Mouse (Mus musculus) liver, embryonic 16.5 days (tissue): ENCODE results near the gene Foxk1. TPM values are rescaled to one million over a fixed set of nuclear protein-coding genes. Genes with fewer than 3 reads are reported as not detected.

Source experiments
- ATAC-seq: fragments of 200-750 bp; cut with Nextera tagmentation; 2 replicates; pipeline ENCODE4 v1.8.0; 2017; ENCODE audit warnings: low read depth, mild to moderate bottlenecking, moderate number of reproducible peaks, moderate library complexity
- H3K27ac ChIP-seq: fragments of 300-500 bp; sonication (generic); 2 replicates; pipeline ENCODE4 v1.5.1; 2014; ENCODE audit warnings: mild to moderate bottlenecking, low read length
- H3K27me3 ChIP-seq: fragments of 300-500 bp; sonication (generic); 2 replicates; pipeline ENCODE4 v1.6.1; 2014; ENCODE audit warnings: low read depth, low read length, mixed read lengths; ENCODE audit not compliant: control insufficient read depth, insufficient read depth
- H3K36me3 ChIP-seq: fragments of 300-500 bp; sonication (generic); 2 replicates; pipeline ENCODE4 v1.6.1; 2014; ENCODE audit warnings: mild to moderate bottlenecking; ENCODE audit not compliant: control insufficient read depth, insufficient read depth
- H3K4me1 ChIP-seq: fragments of 300-500 bp; sonication (generic); 2 replicates; pipeline ENCODE4 v1.6.1; 2014; ENCODE audit warnings: low read depth, low read length, mixed read lengths; ENCODE audit not compliant: control insufficient read depth
- H3K4me2 ChIP-seq: fragments of 300-500 bp; sonication (generic); 2 replicates; pipeline ENCODE4 v1.6.1; 2014; ENCODE audit warnings: low read depth, low read length, mixed read lengths
- H3K4me3 ChIP-seq: fragments of 300-500 bp; sonication (generic); 2 replicates; pipeline ENCODE4 v1.5.1; 2014; ENCODE audit warnings: low read depth, mild to moderate bottlenecking, low read length
- H3K9ac ChIP-seq: fragments of 300-500 bp; sonication (generic); 2 replicates; pipeline ENCODE4 v1.6.1; 2014; ENCODE audit warnings: low read depth, low read length
- H3K9me3 ChIP-seq: fragments of 300-500 bp; sonication (generic); replicated peaks from 2 replicates; pipeline ENCODE4 v1.6.1; 2016; ENCODE audit warnings: low read length; ENCODE audit not compliant: control insufficient read depth
- WGBS: fragments of 180-500 bp; shearing (Covaris S2); extraction: QIAGEN DNeasy Blood & Tissue Kit; methylation state at CpG from one replicate; pipeline ENCODE4 v1.1.7; 2014; ENCODE audit not compliant: insufficient replicate concordance; 5-methylcytosine and 5-hydroxymethylcytosine counted together
- polyA plus RNA-seq: library from polyadenylated mRNA; unstranded; fragments of >200 nt; fragmentation: Nextera tagmentation; extraction: Ambion mirVana; gene quantifications from 2 replicates; pipeline ENCODE4 v1.2.1, GENCODE M21; 2015

Foxk1 gene
- polyA plus RNA-seq, 1 experiment from 2014 or later: 0.97 TPM

DNA sequence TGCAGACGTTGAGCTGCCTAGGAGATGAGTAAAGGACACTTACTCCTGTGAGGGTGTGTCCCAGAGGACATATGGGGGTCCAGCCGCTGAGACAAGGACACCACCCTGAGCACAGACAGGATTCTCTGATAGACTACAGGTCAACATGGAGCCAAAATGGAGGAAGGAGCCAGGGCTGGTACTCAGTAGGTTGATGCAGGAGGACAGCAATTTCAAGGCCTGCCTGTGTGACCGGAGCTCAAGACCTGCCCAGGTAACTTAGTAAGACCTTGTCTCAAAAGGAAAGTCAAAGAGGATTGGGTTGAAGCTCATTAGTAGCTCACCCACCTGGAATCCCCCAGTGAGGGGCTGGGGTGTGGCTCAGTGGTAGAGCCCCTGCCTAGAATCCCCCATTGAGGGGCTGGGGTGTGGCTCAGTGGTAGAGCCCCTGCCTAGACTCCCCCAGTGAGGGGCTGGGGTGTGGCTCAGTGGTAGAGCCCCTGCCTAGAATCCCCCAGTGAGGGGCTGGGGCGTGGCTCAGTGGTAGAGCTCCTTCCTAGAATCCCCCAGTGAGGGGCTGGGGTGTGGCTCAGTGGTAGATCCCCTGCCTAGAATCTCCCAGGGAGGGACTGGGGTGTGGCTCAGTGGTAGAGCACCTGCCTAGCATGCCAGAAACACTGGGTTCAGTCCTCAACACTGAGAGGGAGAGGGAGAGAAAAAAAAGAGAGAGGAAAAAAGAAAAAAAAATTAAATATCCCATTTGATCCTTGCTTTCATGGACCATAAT is 30.7 kb upstream of the Foxk1 start:
- 75% methylated on average over 4 of the region's 4 CpGs for whole genome bisulfite sequencing
- ATAC-seq: no peak
- no peaks in the 10 kb centered on the region for H3K27me3 ChIP-seq
- no peak overlapping the region for H3K4me3 ChIP-seq
- H3K27ac ChIP-seq: no peak overlapping the region
- H3K4me1 ChIP-seq: peaks cover 17% of the 10 kb centered on the region
- H3K36me3 ChIP-seq: no peaks in the 10 kb centered on the region
- no peaks in the 10 kb centered on the region for H3K9me3 ChIP-seq
- no peak overlapping the region for H3K4me2 ChIP-seq
- H3K9ac ChIP-seq: no peak overlapping the region

DNA sequence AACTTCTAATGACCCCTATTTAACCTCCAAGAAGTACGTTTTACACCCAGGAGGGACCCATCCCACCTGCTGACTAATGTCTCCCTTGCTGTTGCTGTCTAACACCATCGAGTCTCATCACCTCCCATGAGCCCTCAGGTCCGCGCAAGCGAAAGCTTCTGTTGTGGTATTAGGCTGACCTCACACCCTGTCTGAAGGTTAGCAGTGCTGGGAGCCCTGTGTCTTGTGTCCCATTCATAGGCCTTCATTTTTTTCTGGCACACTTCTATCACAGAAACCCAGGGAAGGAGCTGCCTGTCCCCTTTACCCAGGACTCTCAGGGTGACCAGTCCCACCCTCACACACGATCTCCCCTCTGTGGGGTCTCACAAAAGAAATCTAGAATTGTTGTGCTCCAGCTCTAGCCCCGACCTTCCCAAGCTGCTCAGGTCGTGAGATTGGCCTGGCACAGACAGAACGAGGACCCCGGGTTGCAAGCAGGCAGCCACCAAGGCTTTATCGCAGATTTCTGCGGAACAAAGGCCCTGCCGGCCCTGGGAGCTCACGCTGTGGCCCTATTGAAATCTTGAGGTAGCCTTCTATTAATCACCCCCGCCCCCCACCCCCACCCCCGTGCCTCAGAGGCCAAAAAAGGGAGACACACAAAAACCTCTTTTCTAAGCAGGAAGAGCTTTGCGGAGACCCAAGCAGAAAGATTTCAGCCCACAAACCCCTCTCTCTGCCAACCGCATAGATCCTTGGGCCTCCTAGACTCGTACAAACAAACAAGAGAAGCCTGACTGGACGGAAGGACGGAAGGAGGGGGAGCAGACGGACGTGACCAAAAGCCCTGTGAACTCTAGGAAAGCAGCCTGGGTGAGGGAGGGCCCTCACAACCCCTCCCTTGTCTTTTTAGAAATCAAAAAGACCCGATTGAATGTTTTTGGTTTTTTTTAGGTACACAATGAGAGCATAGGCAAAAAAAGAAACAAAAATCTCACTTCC is 29.8 kb upstream of the Foxk1 start:
- Histone ChIP-seq H3K4me2 (0 out of 2 replicates have a peak overlapping the region, but pooled peaks have one; percentile 9), H3K27ac (0 out of 2 replicates have a peak overlapping the region, but pooled peaks have one; percentile 12), H3K9me3 (no peaks in the 10 kb centered on the region), H3K27me3 (no peaks in the 10 kb centered on the region), H3K4me1 (peaks cover 16% of the 10 kb centered on the region), H3K9ac (no peak overlapping the region), H3K4me3 (no peak overlapping the region), H3K36me3 (no peaks in the 10 kb centered on the region)
- no peak for ATAC-seq
- 15% methylated on average over 24 of the region's 24 CpGs for WGBS

DNA sequence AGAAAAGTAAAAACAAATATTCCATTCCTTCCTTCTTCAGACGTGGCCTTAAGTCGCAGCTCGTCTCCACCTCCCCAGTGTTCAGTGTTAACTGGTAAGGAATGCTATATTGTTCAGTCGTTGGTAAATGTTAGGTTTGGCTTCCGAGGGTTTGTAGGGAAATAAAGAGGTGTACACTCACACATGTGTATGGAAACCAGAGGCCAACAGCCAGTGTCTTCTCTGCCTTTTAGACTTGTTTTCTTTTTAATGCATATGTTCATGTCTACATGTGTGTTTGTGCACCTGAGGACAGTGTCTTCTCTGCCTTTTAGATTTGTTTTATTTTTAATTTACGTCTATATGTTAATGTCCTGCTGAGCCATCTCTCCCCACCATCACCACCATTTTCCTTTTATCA is 29.1 kb upstream of the Foxk1 start:
- no peak overlapping the region for H3K9ac ChIP-seq
- 37% methylated on average over 6 of the region's 6 CpGs for WGBS

DNA sequence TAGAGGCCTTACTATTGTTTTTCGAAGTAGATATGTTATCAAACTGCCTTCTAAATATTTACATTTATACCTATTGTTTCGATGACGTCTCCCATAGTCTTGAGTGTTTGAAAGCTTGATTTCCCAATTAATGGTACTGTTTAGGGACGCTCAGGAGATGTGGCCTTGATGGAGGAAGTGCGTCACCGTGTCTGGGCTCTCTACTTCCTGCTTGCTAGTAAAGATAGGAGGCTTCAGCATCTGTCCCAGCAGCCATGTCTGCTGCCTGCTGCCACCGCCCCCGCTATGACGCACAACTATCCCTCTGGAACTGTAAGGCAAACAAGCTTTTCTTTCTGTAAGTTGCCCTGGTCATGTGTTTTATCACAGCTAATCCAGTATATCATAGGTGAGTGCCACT is 27.0 kb upstream of the Foxk1 start:
- ATAC-seq: no peak
- Histone ChIP-seq H3K27ac (no peak overlapping the region), H3K4me1 (peaks cover 4% of the 10 kb centered on the region; the same call in 1 of the 2 replicates), H3K4me3 (no peak overlapping the region), H3K9ac (no peak overlapping the region), H3K9me3 (no peaks in the 10 kb centered on the region), H3K27me3 (no peaks in the 10 kb centered on the region), H3K4me2 (no peak overlapping the region), H3K36me3 (no peaks in the 10 kb centered on the region)
- 57% methylated on average over 9 of the region's 9 CpGs for WGBS

More for the DNA sequence above, 29.1 kb upstream of the Foxk1 start:
- ATAC-seq: no peak
- H3K4me3 ChIP-seq: no peak overlapping the region
- H3K36me3 ChIP-seq: no peaks in the 10 kb centered on the region
- no peak overlapping the region for H3K4me2 ChIP-seq
- H3K27me3 ChIP-seq: no peaks in the 10 kb centered on the region
- no peaks in the 10 kb centered on the region for H3K9me3 ChIP-seq
- H3K27ac ChIP-seq: no peak overlapping the region
- H3K4me1 ChIP-seq: peaks cover 11% of the 10 kb centered on the region

DNA sequence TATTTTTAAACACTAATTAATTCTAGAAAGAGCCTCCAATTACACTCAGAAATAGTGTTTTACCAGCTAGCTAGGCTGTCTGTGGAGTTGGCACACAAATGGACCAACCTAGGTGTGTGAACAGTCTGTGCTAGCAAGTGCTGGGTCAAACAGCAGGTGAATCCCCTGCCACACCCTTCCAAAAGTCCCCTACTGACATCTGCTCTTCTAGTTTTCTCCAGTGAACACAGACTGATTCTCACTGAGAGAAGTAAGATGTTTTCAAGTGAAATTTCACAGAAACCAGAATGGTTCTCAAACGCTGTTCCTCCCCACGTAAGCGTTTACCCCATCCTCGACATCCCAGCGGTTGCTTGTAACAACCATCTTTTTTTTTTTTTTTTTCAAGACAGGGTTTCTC is 25.7 kb upstream of the Foxk1 start:
- H3K27me3 ChIP-seq: no peaks in the 10 kb centered on the region
- ATAC-seq: no peak
- peaks cover 4% of the 10 kb centered on the region; the same call in 1 of the 2 replicates for H3K4me1 ChIP-seq
- WGBS: 79% methylated on average over 5 of the region's 5 CpGs
- no peak overlapping the region for H3K4me3 ChIP-seq
- no peak overlapping the region for H3K27ac ChIP-seq
- no peaks in the 10 kb centered on the region for H3K9me3 ChIP-seq
- H3K4me2 ChIP-seq: no peak overlapping the region
- H3K36me3 ChIP-seq: no peaks in the 10 kb centered on the region
- H3K9ac ChIP-seq: no peak overlapping the region

DNA sequence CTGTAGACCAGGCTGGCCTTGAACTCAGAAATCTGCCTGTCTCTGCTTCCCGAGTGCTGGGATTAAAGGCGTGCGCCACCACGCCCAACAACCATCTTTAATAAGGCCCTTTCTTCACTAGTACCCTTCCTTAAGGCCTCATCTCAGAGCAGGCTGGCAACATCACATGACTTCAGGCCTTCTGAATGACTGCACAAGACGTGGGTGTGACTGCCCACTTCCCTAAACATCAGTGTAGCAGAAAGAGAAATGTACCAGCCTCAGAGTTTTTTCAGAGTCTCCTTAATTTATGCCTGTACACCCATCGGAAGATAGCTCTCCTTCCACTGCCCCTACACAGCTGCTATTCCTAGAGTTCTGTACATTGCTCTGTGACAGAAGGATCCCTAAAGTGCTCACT is 25.2 kb upstream of the Foxk1 start:
- Histone ChIP-seq H3K4me3 (no peak overlapping the region), H3K9me3 (no peaks in the 10 kb centered on the region), H3K9ac (no peak overlapping the region), H3K27ac (no peak overlapping the region), H3K4me2 (no peak overlapping the region), H3K27me3 (no peaks in the 10 kb centered on the region), H3K36me3 (no peaks in the 10 kb centered on the region), H3K4me1 (peaks cover 4% of the 10 kb centered on the region; the same call in 1 of the 2 replicates)
- ATAC-seq: peak; percentile 50; the same call in 1 of the 2 replicates
- WGBS: 55% methylated on average over 6 of the region's 6 CpGs

DNA sequence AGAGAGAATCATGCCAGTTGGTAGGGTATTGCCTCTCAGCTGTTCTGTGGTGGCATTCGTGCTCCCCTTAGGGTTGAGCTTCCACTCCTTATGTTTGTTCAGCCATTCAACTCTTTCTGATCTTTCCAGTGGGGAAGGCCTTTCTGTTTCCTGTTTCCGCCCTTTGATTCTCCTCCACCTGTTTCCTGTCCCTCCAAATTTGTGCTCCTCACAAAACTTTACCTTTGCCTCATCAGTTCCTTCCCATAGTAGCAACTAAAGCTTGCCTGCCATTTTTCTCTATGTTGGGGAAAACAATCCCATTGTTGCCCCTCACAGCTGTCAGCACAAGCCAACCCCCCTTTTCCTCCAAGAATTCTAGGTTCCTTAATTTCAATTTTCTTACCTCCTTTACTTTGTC is 23.2 kb upstream of the Foxk1 start:
- no peak for ATAC-seq
- H3K27ac ChIP-seq: no peak overlapping the region
- no peak overlapping the region for H3K4me2 ChIP-seq
- H3K9ac ChIP-seq: no peak overlapping the region
- no peaks in the 10 kb centered on the region for H3K27me3 ChIP-seq
- H3K36me3 ChIP-seq: no peaks in the 10 kb centered on the region
- H3K4me1 ChIP-seq: no peaks in the 10 kb centered on the region
- no peaks in the 10 kb centered on the region for H3K9me3 ChIP-seq
- no peak overlapping the region for H3K4me3 ChIP-seq
- 47% methylated on average over 2 of the region's 2 CpGs for WGBS

DNA sequence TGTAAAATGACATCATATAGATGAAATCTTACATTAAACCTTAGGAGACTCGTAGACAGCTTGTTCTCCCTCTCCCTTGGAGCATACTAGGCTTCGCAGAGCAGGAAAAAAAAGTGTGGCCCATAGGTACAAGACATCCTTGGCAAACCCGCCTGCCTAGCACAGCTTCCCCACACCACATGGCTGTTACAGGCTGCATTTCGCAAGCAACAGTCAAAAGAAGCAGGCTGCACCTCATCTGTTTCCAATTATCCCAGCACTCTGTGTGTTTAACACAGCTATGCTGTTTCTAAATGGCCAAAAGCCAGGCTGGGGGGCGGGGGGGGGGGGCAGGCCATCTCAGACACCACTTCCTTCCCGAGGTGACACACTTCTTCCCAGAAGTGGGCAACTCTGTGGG is 20.8 kb upstream of the Foxk1 start:
- Histone ChIP-seq H3K4me3 (no peak overlapping the region), H3K4me2 (no peak overlapping the region), H3K36me3 (no peaks in the 10 kb centered on the region), H3K9ac (no peak overlapping the region), H3K27me3 (no peaks in the 10 kb centered on the region), H3K4me1 (no peaks in the 10 kb centered on the region), H3K27ac (no peak overlapping the region), H3K9me3 (no peaks in the 10 kb centered on the region)
- WGBS: 31% methylated on average over 6 of the region's 6 CpGs
- no peak for ATAC-seq
